Mouse (Mus musculus): ENCODE measurements around the gene Wdr24. TPM values are rescaled to one million over a fixed set of nuclear protein-coding genes. Genes with fewer than 3 reads are reported as not detected.

Gene Wdr24
- polyA plus RNA-seq, 1 experiment from 2014 or later: 31.8 TPM

- Histone ChIP-seq H3K4me2 (peak within 1 kb of the TSS; percentile 99), H3K36me3 (no peaks in the 10 kb centered on the region), H3K27ac (no peak within 1 kb of the TSS), H3K4me3 (replicated peaks) (peak within 1 kb of the TSS; percentile 73), H3K9ac (peak within 1 kb of the TSS; percentile 48), H3K4me1 (peaks cover 24% of the 10 kb centered on the region), H3K9me3 (replicated peaks) (no peaks in the 10 kb centered on the region), H3K27me3 (peaks cover 72% of the 10 kb centered on the region)
- ATAC-seq (replicated peaks; ENCODE audit: low FRiP score): peak; percentile 69
- WGBS: under 1% methylated on average over 95 of the region's 100 CpGs
These were observed 14.4 kb upstream of the Wdr24 start, which contains the start of gene Fbxl16 for GRCm38 (mm10) chr17:25808789-25809605. Fbxl16 (plus strand) TSS chr17:25809085.

GRCm38 (mm10) chr17:25809606-25810340 is 13.7 kb upstream of the Wdr24 start:
- WGBS: 12% methylated on average over 25 of the region's 25 CpGs
- Histone ChIP-seq H3K4me2 (peak overlapping the region; percentile 99), H3K4me1 (peaks cover 24% of the 10 kb centered on the region), H3K9ac (peak overlapping the region; percentile 48), H3K27ac (no peak overlapping the region), H3K27me3 (peaks cover 73% of the 10 kb centered on the region), H3K4me3 (replicated peaks) (peak overlapping the region; percentile 73), H3K36me3 (no peaks in the 10 kb centered on the region), H3K9me3 (replicated peaks) (no peaks in the 10 kb centered on the region)
- peak; percentile 27 for ATAC-seq (replicated peaks; ENCODE audit: low FRiP score)

GRCm38 (mm10) chr17:25810890-25811289 is 12.5 kb upstream of the Wdr24 start:
- no peaks in the 10 kb centered on the region for H3K36me3 ChIP-seq
- no peak overlapping the region for H3K4me3 ChIP-seq (replicated peaks)
- 71% methylated on average over 4 of the region's 4 CpGs for WGBS

GRCm38 (mm10) chr17:25813471-25813870 is 10.0 kb upstream of the Wdr24 start:
- WGBS: under 1% methylated on average over 20 of the region's 20 CpGs
- Histone ChIP-seq H3K4me2 (peak overlapping the region; percentile 24), H3K4me1 (peaks cover 19% of the 10 kb centered on the region), H3K27me3 (peaks cover 81% of the 10 kb centered on the region), H3K36me3 (no peaks in the 10 kb centered on the region), H3K9ac (no peak overlapping the region), H3K9me3 (replicated peaks) (no peaks in the 10 kb centered on the region), H3K27ac (no peak overlapping the region), H3K4me3 (replicated peaks) (no peak overlapping the region)
- ATAC-seq (replicated peaks; ENCODE audit: low FRiP score): peak; percentile 47

More at GRCm38 (mm10) chr17:25810890-25811289, 12.5 kb upstream of the Wdr24 start:
- Histone ChIP-seq H3K9me3 (replicated peaks) (no peaks in the 10 kb centered on the region), H3K4me2 (no peak overlapping the region), H3K9ac (no peak overlapping the region), H3K27me3 (peaks cover 69% of the 10 kb centered on the region), H3K27ac (no peak overlapping the region), H3K4me1 (peaks cover 24% of the 10 kb centered on the region)
- ATAC-seq (replicated peaks; ENCODE audit: low FRiP score): no peak

- Histone ChIP-seq H3K9ac (no peak overlapping the region), H3K36me3 (no peaks in the 10 kb centered on the region), H3K4me3 (replicated peaks) (no peak overlapping the region), H3K4me2 (no peak overlapping the region), H3K9me3 (replicated peaks) (no peaks in the 10 kb centered on the region), H3K27ac (no peak overlapping the region), H3K4me1 (peaks cover 14% of the 10 kb centered on the region), H3K27me3 (peaks cover 81% of the 10 kb centered on the region)
- 84% methylated on average over 11 of the region's 11 CpGs for WGBS
- ATAC-seq (replicated peaks; ENCODE audit: low FRiP score): no peak
These were observed 5.8 kb upstream of the Wdr24 start for GRCm38 (mm10) chr17:25817662-25818061.

GRCm38 (mm10) chr17:25818851-25819780 is 4.3 kb upstream of the Wdr24 start:
- Histone ChIP-seq H3K4me2 (peak overlapping the region; percentile 46), H3K4me1 (peaks cover 12% of the 10 kb centered on the region), H3K36me3 (no peaks in the 10 kb centered on the region), H3K9me3 (replicated peaks) (no peaks in the 10 kb centered on the region), H3K4me3 (replicated peaks) (peak overlapping the region; percentile 21), H3K27ac (no peak overlapping the region), H3K9ac (no peak overlapping the region), H3K27me3 (peaks cover 73% of the 10 kb centered on the region)
- WGBS: 6% methylated on average over 45 of the region's 46 CpGs
- 0 out of 2 replicates have a peak, but pooled peaks have one; percentile 22 for ATAC-seq (replicated peaks; ENCODE audit: low FRiP score)

- WGBS: 70% methylated on average over 17 of the region's 17 CpGs
These were observed 1.1 kb downstream of the Wdr24 start for GRCm38 (mm10) chr17:25824362-25825142.

GRCm38 (mm10) chr17:25825311-25825710 is 1.9 kb downstream of the Wdr24 start:
- no peak for ATAC-seq (replicated peaks; ENCODE audit: low FRiP score)
- no peak overlapping the region for H3K9ac ChIP-seq
- no peak overlapping the region for H3K27ac ChIP-seq
- peaks cover 24% of the 10 kb centered on the region for H3K27me3 ChIP-seq
- peak overlapping the region; percentile 95 for H3K4me2 ChIP-seq
- H3K9me3 ChIP-seq (replicated peaks): no peaks in the 10 kb centered on the region
- H3K36me3 ChIP-seq: peaks cover 34% of the 10 kb centered on the region
- 92% methylated on average over 6 of the region's 6 CpGs for WGBS
- no peak overlapping the region for H3K4me3 ChIP-seq (replicated peaks)
- H3K4me1 ChIP-seq: peaks cover 50% of the 10 kb centered on the region

More at GRCm38 (mm10) chr17:25824362-25825142, 1.1 kb downstream of the Wdr24 start:
- peak overlapping the region; percentile 76 for H3K4me3 ChIP-seq (replicated peaks)
- H3K9me3 ChIP-seq (replicated peaks): no peaks in the 10 kb centered on the region
- peak overlapping the region; percentile 95 for H3K4me2 ChIP-seq
- no peak overlapping the region for H3K27ac ChIP-seq
- peaks cover 31% of the 10 kb centered on the region for H3K27me3 ChIP-seq
- peaks cover 44% of the 10 kb centered on the region for H3K4me1 ChIP-seq
- ATAC-seq (replicated peaks; ENCODE audit: low FRiP score): no peak
- peaks cover 28% of the 10 kb centered on the region for H3K36me3 ChIP-seq
- H3K9ac ChIP-seq: peak overlapping the region; percentile 83

- Histone ChIP-seq H3K9me3 (replicated peaks) (no peaks in the 10 kb centered on the region), H3K9ac (no peak overlapping the region), H3K36me3 (peaks cover 41% of the 10 kb centered on the region), H3K4me1 (peaks cover 57% of the 10 kb centered on the region), H3K27ac (no peak overlapping the region), H3K27me3 (peaks cover 16% of the 10 kb centered on the region), H3K4me2 (no peak overlapping the region), H3K4me3 (replicated peaks) (no peak overlapping the region)
- 93% methylated on average over 27 of the region's 27 CpGs for WGBS
- no peak for ATAC-seq (replicated peaks; ENCODE audit: low FRiP score)
These were observed 2.6 kb downstream of the Wdr24 start for GRCm38 (mm10) chr17:25825984-25826570.

- Histone ChIP-seq H3K4me1 (peaks cover 67% of the 10 kb centered on the region), H3K27me3 (peaks cover 7% of the 10 kb centered on the region), H3K36me3 (peaks cover 50% of the 10 kb centered on the region), H3K4me3 (replicated peaks) (no peak overlapping the region), H3K4me2 (no peak overlapping the region), H3K27ac (no peak overlapping the region), H3K9ac (no peak overlapping the region), H3K9me3 (replicated peaks) (no peaks in the 10 kb centered on the region)
- ATAC-seq (replicated peaks; ENCODE audit: low FRiP score): no peak
- 92% methylated on average over 13 of the region's 13 CpGs for whole genome bisulfite sequencing
These were observed 3.6 kb downstream of the Wdr24 start for GRCm38 (mm10) chr17:25827011-25827410.

Data from kidney, embryonic 15.5 days (tissue).